Mouse (Mus musculus) cerebellum, adult 2 months (tissue): Measurements from ENCODE around the gene Bicra. TPM values are rescaled to one million over a fixed set of nuclear protein-coding genes. Genes with fewer than 3 reads are reported as not detected.

ENCODE experiments used
- DNase-seq, 2 experiments: peaks; one replicate each; pipeline ENCODE4 v3.0.0; 2021
- H3K27ac ChIP-seq: fragments of 200-500 bp; 2 replicates; pipeline ENCODE4 v1.5.1; 2012; ENCODE audit warnings: low read length, control low read depth, inconsistent platforms; ENCODE audit not compliant: insufficient read depth
- H3K27me3 ChIP-seq: fragments of 200-500 bp; 2 replicates; pipeline ENCODE4 v1.6.1; 2012; ENCODE audit warnings: inconsistent platforms, mild to moderate bottlenecking, low read length, moderate library complexity; ENCODE audit not compliant: control insufficient read depth, insufficient read depth
- H3K4me1 ChIP-seq: fragments of 200-500 bp; 2 replicates; pipeline ENCODE4 v1.6.1; 2011; ENCODE audit warnings: low read length; ENCODE audit not compliant: control insufficient read depth, insufficient read depth
- H3K4me3 ChIP-seq: fragments of 200-500 bp; replicated peaks from 2 replicates; pipeline ENCODE3; 2011; ENCODE audit warnings: mild to moderate bottlenecking, low read depth, low read length, control low read depth; ENCODE audit not compliant: insufficient read depth
- CTCF ChIP-seq: fragments of 200-500 bp; IDR thresholded peaks from 2 replicates; pipeline ENCODE4 v1.5.1; 2011; ENCODE audit warnings: low read depth, mild to moderate bottlenecking, control low read depth, low read length, moderate library complexity, borderline replicate concordance; ENCODE audit not compliant: insufficient read depth
- POLR2A ChIP-seq: fragments of 200-500 bp; IDR thresholded peaks from 2 replicates; pipeline ENCODE4 v1.6.1; 2011; ENCODE audit warnings: low read length, control low read depth, borderline replicate concordance; ENCODE audit not compliant: insufficient read depth
- WGBS: fragments of 180-500 bp; shearing (Covaris S2); methylation state at CpG from one replicate; pipeline ENCODE4 v1.1.7; 2018; 5-methylcytosine and 5-hydroxymethylcytosine counted together
- polyA plus RNA-seq: library from polyadenylated mRNA; depleted of rRNA; stranded (reverse); fragments of >200 nt; gene quantifications from 2 replicates; pipeline ENCODE4 v1.2.3, GENCODE M21; 2012

Bicra gene
- polyA plus RNA-seq, 1 experiment: 12.3 TPM

DNA sequence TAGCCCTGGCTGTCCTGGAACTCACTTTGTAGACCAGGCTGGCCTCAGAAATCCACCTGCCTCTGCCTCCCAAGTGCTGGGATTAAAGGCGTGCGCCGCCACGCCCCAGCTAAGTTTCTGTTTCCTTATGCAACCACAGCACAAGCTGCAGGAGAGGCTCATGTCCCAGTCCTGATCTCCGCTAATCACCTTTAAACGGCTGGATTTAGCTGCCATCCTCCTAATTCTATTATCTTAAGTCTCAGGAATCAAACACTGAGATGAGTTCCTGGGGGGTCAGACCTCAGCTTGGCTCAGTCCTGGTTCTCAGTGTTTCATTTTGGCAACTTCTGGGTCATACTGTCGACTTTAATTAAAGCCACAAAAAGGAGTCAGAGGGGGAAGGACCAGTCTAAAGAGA, 38.1 kb downstream of the Bicra start:
- TF ChIP-seq POLR2A (no peak), CTCF (no peak)
- Histone ChIP-seq H3K4me3 (no peak overlapping the region), H3K4me1 (peaks cover 33% of the 10 kb centered on the region), H3K27me3 (no peaks in the 10 kb centered on the region), H3K27ac (no peak overlapping the region)
- WGBS: 75% methylated on average over 7 of the region's 7 CpGs
- no peak for DNase-seq

DNA sequence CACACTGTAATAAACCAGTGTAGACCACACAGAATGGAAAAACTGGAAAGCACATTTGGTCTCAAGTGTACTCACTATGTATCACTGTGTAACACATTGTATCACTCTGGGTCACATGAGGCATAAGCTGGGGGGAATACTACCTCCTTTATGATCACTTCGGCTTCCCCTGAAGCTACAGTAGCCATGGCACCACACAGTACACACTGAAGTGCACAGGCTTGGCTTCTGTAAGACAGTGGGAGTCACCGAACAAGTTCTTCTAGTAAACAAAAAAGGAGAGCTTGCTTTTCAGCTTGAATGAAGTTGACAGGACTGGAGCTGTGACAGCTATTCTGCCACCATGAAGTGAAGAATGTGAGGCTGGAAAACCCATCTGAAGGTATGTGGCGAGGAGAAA, 42.7 kb downstream of the Bicra start:
- DNase-seq: no peak
- WGBS: 75% methylated on average over 3 of the region's 3 CpGs
- peaks cover 31% of the 10 kb centered on the region for H3K4me1 ChIP-seq
- no peak for TF ChIP-seq CTCF
- no peak for TF ChIP-seq POLR2A
- no peak overlapping the region for H3K27ac ChIP-seq
- H3K27me3 ChIP-seq: no peaks in the 10 kb centered on the region
- H3K4me3 ChIP-seq: no peak overlapping the region

DNA sequence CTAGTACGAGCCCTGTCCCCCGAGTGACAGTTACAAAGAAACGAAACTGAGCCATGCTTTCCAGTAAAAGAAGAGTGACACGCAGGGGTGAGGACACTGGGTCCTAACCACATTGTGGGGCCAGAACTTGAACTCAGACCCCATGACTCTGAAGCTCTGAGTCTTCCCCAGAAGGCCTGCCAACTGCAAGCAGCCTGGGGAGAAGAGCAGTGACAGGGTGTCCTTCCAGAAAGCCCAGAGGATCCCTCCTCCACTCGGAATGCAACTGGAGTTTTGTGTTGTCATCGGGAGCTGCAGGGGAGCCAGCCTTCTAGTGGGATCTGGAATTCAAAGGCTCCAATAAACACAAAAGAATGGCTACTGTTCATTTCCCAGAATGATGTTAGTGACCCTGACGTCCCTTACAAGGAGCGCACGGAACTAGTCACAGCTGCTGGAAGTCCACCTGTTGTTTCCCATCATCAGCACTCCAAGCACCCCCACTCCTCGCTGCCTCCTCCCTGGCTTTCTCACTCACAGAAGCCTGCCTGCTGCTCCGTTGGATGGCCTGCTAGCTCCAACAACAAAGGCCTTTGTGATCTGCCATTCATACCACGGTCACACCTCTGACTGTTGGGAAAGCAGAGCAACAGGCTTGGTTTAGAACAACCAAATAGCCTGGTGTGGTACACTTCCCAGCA, 43.4 kb downstream of the Bicra start:
- WGBS: 43% methylated on average over 12 of the region's 12 CpGs
- Histone ChIP-seq H3K27me3 (no peaks in the 10 kb centered on the region), H3K4me1 (peaks cover 31% of the 10 kb centered on the region), H3K4me3 (no peak overlapping the region), H3K27ac (no peak overlapping the region)
- no peak for DNase-seq
- TF ChIP-seq CTCF (no peak), POLR2A (no peak)

DNA sequence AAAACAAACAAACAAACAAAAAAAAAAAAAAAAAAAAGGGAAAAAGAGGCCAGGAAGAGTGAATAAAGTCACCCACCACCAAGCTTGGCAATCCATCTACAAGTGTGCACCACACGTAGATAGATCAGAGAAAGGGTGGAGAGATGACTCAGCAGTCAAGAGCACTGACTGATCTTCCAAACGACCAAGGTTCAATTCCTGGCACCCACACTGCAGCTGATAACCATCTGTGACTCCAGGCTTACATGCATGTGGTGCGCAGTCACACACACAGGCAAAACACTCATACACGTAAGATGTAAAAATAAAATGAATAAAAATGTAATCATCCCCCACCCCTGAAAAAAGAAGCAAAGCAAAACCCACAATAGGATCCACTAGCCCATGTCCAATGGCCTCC, 44.7 kb downstream of the Bicra start:
- H3K27ac ChIP-seq: no peak overlapping the region
- WGBS: 55% methylated on average over 4 of the region's 4 CpGs

DNA sequence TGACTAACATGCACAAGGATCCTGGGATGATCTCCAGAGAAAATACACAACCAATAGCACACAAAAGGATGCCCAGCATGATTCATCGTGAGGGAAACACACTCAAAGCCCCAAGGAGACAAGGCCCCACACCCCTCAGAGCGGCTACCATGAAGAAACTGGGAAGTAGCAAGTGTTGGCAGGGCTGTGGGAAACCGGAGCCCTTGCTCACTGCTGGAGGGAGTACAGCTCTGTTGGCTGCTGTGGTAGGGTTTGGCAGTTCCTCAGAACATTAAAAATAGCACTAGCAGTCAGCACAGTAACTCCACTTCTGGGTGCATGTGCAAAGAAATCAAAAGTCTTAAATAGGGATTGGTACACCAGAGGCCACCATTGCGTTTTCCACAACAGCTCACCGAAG, 45.5 kb downstream of the Bicra start:
- no peak overlapping the region for H3K4me3 ChIP-seq
- DNase-seq: peak in 1 of 2 experiments; percentile 52

More for the DNA sequence above, 44.7 kb downstream of the Bicra start:
- no peak for TF ChIP-seq POLR2A
- TF ChIP-seq CTCF: no peak
- Histone ChIP-seq H3K4me3 (no peak overlapping the region), H3K4me1 (peaks cover 31% of the 10 kb centered on the region), H3K27me3 (no peaks in the 10 kb centered on the region)
- DNase-seq: no peak

DNA sequence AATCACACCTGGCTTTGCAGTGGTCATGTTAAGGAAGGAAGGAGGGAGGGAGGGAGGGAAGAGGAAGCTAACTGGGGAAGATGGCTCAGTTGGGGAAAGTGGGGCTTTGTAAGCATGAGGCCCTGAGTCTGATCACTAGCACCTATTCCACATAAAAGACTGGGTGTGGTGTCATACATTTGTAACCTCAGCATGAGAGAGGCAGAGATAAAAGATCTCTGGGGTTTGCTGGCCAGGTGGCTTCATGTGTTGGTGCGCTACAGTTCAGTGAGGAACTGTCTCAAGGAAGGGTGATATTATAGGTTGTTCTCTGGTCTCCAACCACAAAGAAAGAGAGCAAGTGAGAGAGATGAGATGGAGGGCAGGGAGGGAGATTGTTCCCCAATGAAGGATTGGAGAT, 46.0 kb downstream of the Bicra start:
- no peak overlapping the region; the same call in 1 of the 2 replicates for H3K27ac ChIP-seq
- DNase-seq: no peak

More for the DNA sequence above, 45.5 kb downstream of the Bicra start:
- peaks cover 27% of the 10 kb centered on the region for H3K4me1 ChIP-seq
- no peak for TF ChIP-seq CTCF
- TF ChIP-seq POLR2A: no peak
- H3K27ac ChIP-seq: peak overlapping the region; percentile 48; the same call in 1 of the 2 replicates
- 37% methylated on average over 5 of the region's 5 CpGs for WGBS
- no peaks in the 10 kb centered on the region for H3K27me3 ChIP-seq

DNA sequence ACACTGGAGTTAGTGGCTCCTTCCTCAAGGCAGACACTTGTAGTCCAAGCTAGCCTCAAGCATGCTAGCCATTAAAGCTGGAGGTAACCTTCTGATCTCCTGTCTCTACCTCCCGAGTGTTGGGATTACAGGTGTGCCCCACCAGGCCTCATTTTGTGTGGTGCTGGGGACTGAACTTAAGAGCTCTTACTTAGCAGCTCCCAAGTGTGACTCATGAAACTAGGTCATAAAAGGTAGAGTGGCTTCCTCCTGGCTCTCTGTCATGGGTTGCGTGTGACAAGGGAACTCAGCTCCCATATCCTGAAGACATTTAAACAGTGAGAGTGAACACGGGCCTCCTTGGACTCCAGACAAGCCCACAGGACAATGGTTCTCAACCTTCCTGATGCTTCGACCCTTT, 53.9 kb downstream of the Bicra start:
- no peak overlapping the region for H3K27ac ChIP-seq
- TF ChIP-seq CTCF: no peak
- no peak for TF ChIP-seq POLR2A
- no peaks in the 10 kb centered on the region for H3K27me3 ChIP-seq
- no peaks in the 10 kb centered on the region for H3K4me1 ChIP-seq
- no peak for DNase-seq
- H3K4me3 ChIP-seq: no peak overlapping the region
- 92% methylated on average over 4 of the region's 4 CpGs for WGBS

More for the DNA sequence above, 46.0 kb downstream of the Bicra start:
- Histone ChIP-seq H3K4me1 (peaks cover 27% of the 10 kb centered on the region), H3K27me3 (no peaks in the 10 kb centered on the region), H3K4me3 (no peak overlapping the region)
- TF ChIP-seq CTCF (no peak), POLR2A (no peak)
- WGBS: 79% methylated on average over 1 of the region's 1 CpGs

DNA sequence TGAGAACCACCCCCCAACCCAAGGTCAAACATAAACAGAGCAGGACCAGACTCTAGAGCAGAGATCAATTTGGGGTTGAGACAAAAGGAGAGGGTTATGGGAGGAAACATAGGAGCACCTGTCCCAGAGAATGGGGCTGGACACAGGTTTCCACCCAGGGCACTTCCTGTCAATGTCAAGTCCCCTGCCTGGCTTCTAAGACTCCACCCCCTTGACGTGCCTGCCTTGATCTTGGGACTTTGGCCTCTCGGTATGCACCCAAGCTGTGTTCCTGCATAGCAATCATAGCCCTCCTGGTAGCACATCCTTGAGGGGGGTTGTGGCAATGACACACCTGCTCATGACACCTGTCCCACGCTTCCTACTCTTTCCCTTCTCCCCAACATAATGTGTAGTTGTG, 54.6 kb downstream of the Bicra start:
- no peak overlapping the region for H3K27ac ChIP-seq
- no peaks in the 10 kb centered on the region for H3K4me1 ChIP-seq
- TF ChIP-seq POLR2A (no peak), CTCF (no peak)
- 89% methylated on average over 3 of the region's 3 CpGs for WGBS
- no peaks in the 10 kb centered on the region for H3K27me3 ChIP-seq
- no peak overlapping the region for H3K4me3 ChIP-seq
- DNase-seq: no peak
